Mouse (Mus musculus) cerebellum, adult 9-10 months (tissue): Measurements from ENCODE around the gene Npas3.
A peak's percentile ranks its signal among the peaks of the same experiment; 100 is the strongest.

Source experiments
- DNase-seq: peaks from one replicate; pipeline ENCODE4 v3.0.0; 2022

Npas3 gene

GRCm38 (mm10) chr12:53297946-53298840, 49.7 kb downstream of the Npas3 start:
- no peak for DNase-seq

GRCm38 (mm10) chr12:53300964-53301363, 52.5 kb downstream of the Npas3 start:
- no peak for DNase-seq

GRCm38 (mm10) chr12:53302129-53302528, 53.7 kb downstream of the Npas3 start:
- DNase-seq = no peak

GRCm38 (mm10) chr12:53316715-53317114, 68.2 kb downstream of the Npas3 start:
- DNase-seq = no peak

- DNase-seq = no peak
Measured at GRCm38 (mm10) chr12:53317801-53318200, 69.3 kb downstream of the Npas3 start.

- no peak for DNase-seq
Measured at GRCm38 (mm10) chr12:53320526-53320925, 72.0 kb downstream of the Npas3 start.

GRCm38 (mm10) chr12:53321018-53321417, 72.5 kb downstream of the Npas3 start:
- DNase-seq = no peak

GRCm38 (mm10) chr12:53321944-53322343, 73.5 kb downstream of the Npas3 start:
- no peak for DNase-seq

GRCm38 (mm10) chr12:53327653-53328188, 79.2 kb downstream of the Npas3 start:
- no peak for DNase-seq

- peak; percentile 11 for DNase-seq
Measured at GRCm38 (mm10) chr12:53328257-53328736, 79.8 kb downstream of the Npas3 start.

GRCm38 (mm10) chr12:53330141-53330540, 81.7 kb downstream of the Npas3 start:
- no peak for DNase-seq

- no peak for DNase-seq
Measured at GRCm38 (mm10) chr12:53331391-53331790, 82.9 kb downstream of the Npas3 start.

- no peak for DNase-seq
Measured at GRCm38 (mm10) chr12:53331800-53332199, 83.3 kb downstream of the Npas3 start.

- DNase-seq = no peak
Measured at GRCm38 (mm10) chr12:53333251-53333650, 84.8 kb downstream of the Npas3 start.

GRCm38 (mm10) chr12:53338349-53338948, 90.0 kb downstream of the Npas3 start:
- no peak for DNase-seq

GRCm38 (mm10) chr12:53342741-53343140, 94.3 kb downstream of the Npas3 start:
- DNase-seq = no peak

- DNase-seq = no peak
Measured at GRCm38 (mm10) chr12:53351860-53352259, 103.4 kb downstream of the Npas3 start.

- no peak for DNase-seq
Measured at GRCm38 (mm10) chr12:53365751-53366150, 117.3 kb downstream of the Npas3 start.

- DNase-seq = no peak
Measured at GRCm38 (mm10) chr12:53384851-53385250, 136.4 kb downstream of the Npas3 start.

- DNase-seq = no peak
Measured at GRCm38 (mm10) chr12:53405856-53406255, 157.4 kb downstream of the Npas3 start.

- DNase-seq = no peak
Measured at GRCm38 (mm10) chr12:53407776-53408175, 159.3 kb downstream of the Npas3 start.

- no peak for DNase-seq
Measured at GRCm38 (mm10) chr12:53409711-53410110, 161.2 kb downstream of the Npas3 start.

GRCm38 (mm10) chr12:53410647-53411046, 162.2 kb downstream of the Npas3 start:
- no peak for DNase-seq

GRCm38 (mm10) chr12:53416096-53416495, 167.6 kb downstream of the Npas3 start:
- DNase-seq = no peak
